ENCODE assay signal across 9 mouse cellular contexts in the genomic region with DNA sequence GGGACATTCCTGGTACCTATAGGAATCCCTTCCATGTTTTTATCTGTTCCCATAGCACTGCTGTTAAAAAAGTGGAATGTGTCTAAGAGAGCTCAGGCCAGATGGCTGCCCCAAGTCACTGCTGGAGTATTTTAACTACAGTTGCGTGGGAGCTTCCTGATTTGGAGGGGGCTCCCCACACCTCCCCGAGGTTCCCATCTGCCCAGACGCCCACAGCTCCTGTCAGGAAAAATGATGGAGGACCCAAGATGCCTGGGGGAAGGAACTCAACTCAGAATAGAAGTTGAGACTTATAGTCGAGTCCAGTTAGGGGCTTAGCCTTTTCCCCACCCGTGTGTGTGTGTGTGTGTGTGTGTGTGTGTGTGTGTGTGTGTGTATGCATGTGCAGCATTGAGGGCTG. TPM values are rescaled to one million over a fixed set of nuclear protein-coding genes. Genes with fewer than 3 reads are reported as not detected.
DNase-seq lines count a peak whose midpoint lies in the region; TF ChIP-seq lines count a peak whose summit lies in the region.
"Had no signal": no experiment of that assay in that cellular context is flagged by ENCODE, and none has a peak within 500 bp of the region (broad histone marks: within the 10 kb centered on the region; RNA-seq: fewer than 3 reads in every experiment).

No protein-coding gene starts in this region.

- H3K4me3 ChIP-seq in gastrocnemius, adult 2 months = no peak overlapping the region
- H3K4me3 ChIP-seq in olfactory bulb, adult 2 months (ENCODE audit: insufficient read depth, low read depth, low read length) = no peak overlapping the region

- peaks cover 33% of the 10 kb centered on the region for H3K4me1 ChIP-seq in olfactory bulb, adult 2 months (ENCODE audit: control insufficient read depth, insufficient read depth, low read length)

- no peak for TF ChIP-seq CTCF in gastrocnemius, adult 2 months (IDR thresholded peaks at IDR 0.05)
- no peak for TF ChIP-seq CTCF in olfactory bulb, adult 2 months (IDR thresholded peaks at IDR 0.05; ENCODE audit: insufficient read depth, low read depth, low read length)

- no peak for TF ChIP-seq POLR2A in olfactory bulb, adult 2 months (IDR thresholded peaks at IDR 0.05; ENCODE audit: insufficient read depth, low read depth, low read length)

- WGBS in olfactory bulb, adult 2 months = 47% methylated on average over 5 of the region's 5 CpGs

- DNase-seq in gastrocnemius, adult 2 months = no peak
- no peak for DNase-seq in gastrocnemius, postnatal 14 days
- peak; percentile 77 to 87 for DNase-seq in left cerebral cortex, adult 18-20 months (ENCODE audit: low spot score in 2 of 2)
- no peak for DNase-seq in left cerebral cortex, adult 11 months (ENCODE audit: low spot score)
- peak; percentile 77 to 90 for DNase-seq in frontal cortex, postnatal 36 days (ENCODE audit: low spot score in 2 of 2)
- no peak for DNase-seq in thymus, postnatal 36 days
- no peak for DNase-seq in testis, postnatal 14 days (ENCODE audit: low spot score)
- DNase-seq: lung, postnatal 4 days had no signal

- intact Hi-C loops in gastrocnemius, adult 2 months (cut with DNase I) = no loop called here
- intact Hi-C loops in gastrocnemius, postnatal 14 days (cut with DNase I; ENCODE audit: low total_unique reads) = no loop called here

- peak overlapping the region; percentile 56; the same call in 1 of the 2 replicates for H3K27ac ChIP-seq in gastrocnemius, adult 2 months
- peak overlapping the region; percentile 35 for H3K27ac ChIP-seq in olfactory bulb, adult 2 months (ENCODE audit: insufficient read depth, low read depth, low read length)

RNA-seq across cellular contexts. Expression of gene Kif21b, which starts 2.8 kb away (rescaled TPM):
- under 1 TPM; 0.46 to 0.47 TPM for total RNA-seq in gastrocnemius, adult 2 months (2021)
- total RNA-seq in gastrocnemius, postnatal 14 days (2021) = under 1 TPM; 0.40 to 0.76 TPM
- total RNA-seq in left cerebral cortex, adult 18-20 months (2021) = 10 to 100 TPM; 54.8 to 57.3 TPM
- 94.8 and 211 TPM in 2 replicates for polyA plus RNA-seq in olfactory bulb, adult 2 months (2012; ENCODE audit: insufficient read depth, insufficient read length, low replicate concordance, missing spikeins)

Comparison
In these comparisons a context has a peak if more than half of its experiments do, and no peak if none do; other contexts are left out.
1. DNase-seq: peak in left cerebral cortex, adult 18-20 months (2 of 2) and frontal cortex, postnatal 36 days (2 of 2); none in gastrocnemius, adult 2 months (single experiment), gastrocnemius, postnatal 14 days (single experiment), left cerebral cortex, adult 11 months (single experiment), thymus, postnatal 36 days (0 of 2) and testis, postnatal 14 days (single experiment).
2. RNA of gene Kif21b, which starts 2.8 kb away (total RNA-seq): 54.8 to 57.3 TPM in left cerebral cortex, adult 18-20 months; 0.40 to 0.76 TPM in gastrocnemius, postnatal 14 days and 0.46 to 0.47 TPM in gastrocnemius, adult 2 months; every median in the first group is over 10 times any median in the second.